Mouse (Mus musculus): ENCODE results near the gene Hs3st6.
A peak's percentile ranks its signal among the peaks of the same experiment; 100 is the strongest.
"Not testable (repeated sequence)": the region's sequence is repeated elsewhere in the genome, so short reads cannot be mapped to it uniquely, and the experiment has no call there.

Hs3st6 gene

GRCm38 (mm10) chr17:24752415-24753394 lies at the start of gene Hs3st6:
Hs3st6 (plus strand) TSS chr17:24752988.
- peak; percentile 57 for DNase-seq (ENCODE audit: low read depth)

- DNase-seq (ENCODE audit: low read depth) = no peak
Observed at GRCm38 (mm10) chr17:24705821-24706220, 47.0 kb upstream of the Hs3st6 start.

- DNase-seq (ENCODE audit: low read depth) = peak; percentile 96
Observed at GRCm38 (mm10) chr17:24706982-24707800, 45.6 kb upstream of the Hs3st6 start, which contains the start of gene Tbl3. Tbl3 (minus strand) TSS chr17:24707660.

- peak; percentile 73 for DNase-seq (ENCODE audit: low read depth)
Observed at GRCm38 (mm10) chr17:24707801-24708425, 44.9 kb upstream of the Hs3st6 start.

- DNase-seq (ENCODE audit: low read depth) = peak; percentile 80
Observed at GRCm38 (mm10) chr17:24708646-24709045, 44.1 kb upstream of the Hs3st6 start.

- DNase-seq (ENCODE audit: low read depth) = no peak
Observed at GRCm38 (mm10) chr17:24715556-24715955, 37.2 kb upstream of the Hs3st6 start.

GRCm38 (mm10) chr17:24716166-24716682 lies 36.6 kb upstream of the Hs3st6 start:
- DNase-seq (ENCODE audit: low read depth) = no peak

- no peak for DNase-seq (ENCODE audit: low read depth)
Observed at GRCm38 (mm10) chr17:24717943-24718342, 34.8 kb upstream of the Hs3st6 start, which contains the start of the genes Rnf151 and Rps2. Rnf151 (minus strand) TSS chr17:24718063. Rps2 (plus strand) TSS chr17:24718116.

GRCm38 (mm10) chr17:24718938-24719337 lies 33.9 kb upstream of the Hs3st6 start:
- not testable (repeated sequence) for DNase-seq (ENCODE audit: low read depth)

- DNase-seq (ENCODE audit: low read depth) = peak; percentile 99
Observed at GRCm38 (mm10) chr17:24719494-24720222, 33.1 kb upstream of the Hs3st6 start.

- peak; percentile 50 for DNase-seq (ENCODE audit: low read depth)
Observed at GRCm38 (mm10) chr17:24720616-24721015, 32.2 kb upstream of the Hs3st6 start.

- DNase-seq (ENCODE audit: low read depth) = not testable (repeated sequence)
Observed at GRCm38 (mm10) chr17:24721383-24721955, 31.3 kb upstream of the Hs3st6 start.

GRCm38 (mm10) chr17:24722220-24722924 lies 30.4 kb upstream of the Hs3st6 start:
- DNase-seq (ENCODE audit: low read depth) = no peak

GRCm38 (mm10) chr17:24723122-24723880 lies 29.5 kb upstream of the Hs3st6 start:
- DNase-seq (ENCODE audit: low read depth) = peak; percentile 38

GRCm38 (mm10) chr17:24723881-24724180 lies 29.0 kb upstream of the Hs3st6 start:
- no peak for DNase-seq (ENCODE audit: low read depth)

- peak; percentile 98 for DNase-seq (ENCODE audit: low read depth)
Observed at GRCm38 (mm10) chr17:24724184-24724583, 28.6 kb upstream of the Hs3st6 start, which contains the start of gene Ndufb10. Ndufb10 (minus strand) TSS chr17:24724478.

- DNase-seq (ENCODE audit: low read depth) = no peak
Observed at GRCm38 (mm10) chr17:24725637-24726390, 27.0 kb upstream of the Hs3st6 start.

- no peak for DNase-seq (ENCODE audit: low read depth)
Observed at GRCm38 (mm10) chr17:24727618-24728017, 25.2 kb upstream of the Hs3st6 start, which contains the start of gene Rpl3l. Rpl3l (plus strand) TSS chr17:24727820.
